Mouse (Mus musculus) liver, postnatal 0 days (tissue): ENCODE measurements around the gene Fut8. TPM values are rescaled to one million over a fixed set of nuclear protein-coding genes. Genes with fewer than 3 reads are reported as not detected.
"Not testable (repeated sequence)": the region's sequence is repeated elsewhere in the genome, so short reads cannot be mapped to it uniquely, and the experiment has no call there.

ENCODE experiments used
- ATAC-seq: fragments of 200-750 bp; cut with Nextera tagmentation; 2 replicates; pipeline ENCODE4 v1.8.0; 2017; ENCODE audit warnings: mild to moderate bottlenecking, moderate library complexity
- DNase-seq: peaks from one replicate; pipeline ENCODE4 v3.0.0-alpha.2; 2016
- H3K27ac ChIP-seq: fragments of 300-500 bp; sonication (generic); 2 replicates; pipeline ENCODE4 v1.5.1; 2014; ENCODE audit warnings: antibody characterized with exemption, moderate library complexity, mild to moderate bottlenecking, low read depth
- H3K27me3 ChIP-seq: fragments of 300-500 bp; sonication (generic); 2 replicates; pipeline ENCODE4 v1.6.1; 2014; ENCODE audit warnings: low read length, control low read depth, mixed read lengths; ENCODE audit not compliant: insufficient read depth
- H3K36me3 ChIP-seq: fragments of 300-500 bp; sonication (generic); replicated peaks from 2 replicates; pipeline ENCODE4 v1.6.1; 2014; ENCODE audit warnings: mild to moderate bottlenecking, control low read depth, low read length, moderate library complexity, mixed read lengths; ENCODE audit not compliant: insufficient read depth
- H3K4me1 ChIP-seq: fragments of 300-500 bp; sonication (generic); 2 replicates; pipeline ENCODE4 v1.6.1; 2014; ENCODE audit warnings: antibody characterized with exemption, mild to moderate bottlenecking, control low read depth; ENCODE audit not compliant: insufficient read depth
- H3K4me2 ChIP-seq: fragments of 300-500 bp; sonication (generic); 2 replicates; pipeline ENCODE4 v1.6.1; 2014; ENCODE audit warnings: low read depth, mild to moderate bottlenecking, low read length, moderate library complexity, mixed read lengths
- H3K4me3 ChIP-seq: fragments of 300-500 bp; sonication (generic); 2 replicates; pipeline ENCODE4 v1.5.1; 2014; ENCODE audit warnings: low read depth, low read length
- H3K9ac ChIP-seq: fragments of 300-500 bp; sonication (generic); replicated peaks from 2 replicates; pipeline ENCODE4 v1.6.1; 2014; ENCODE audit warnings: mild to moderate bottlenecking, moderate library complexity
- H3K9me3 ChIP-seq: fragments of 300-500 bp; sonication (generic); 2 replicates; pipeline ENCODE4 v1.6.1; 2016; ENCODE audit warnings: mild to moderate bottlenecking, control low read depth, low read length, mixed read lengths
- CTCF ChIP-seq: sonication (generic); IDR thresholded peaks from 2 replicates; pipeline ENCODE4 v1.5.1; 2016; ENCODE audit warnings: antibody characterized with exemption, low read depth
- EP300 ChIP-seq: IDR thresholded peaks from 2 replicates; pipeline ENCODE4 v1.6.1; 2016; ENCODE audit warnings: antibody characterized with exemption, low read depth, mild to moderate bottlenecking
- WGBS: fragments of 180-500 bp; shearing (Covaris S2); extraction: QIAGEN DNeasy Blood & Tissue Kit; methylation state at CpG from one replicate; pipeline ENCODE4 v1.1.7; 2014; ENCODE audit not compliant: insufficient replicate concordance; 5-methylcytosine and 5-hydroxymethylcytosine counted together
- polyA plus RNA-seq: library from polyadenylated mRNA; unstranded; fragments of >200 nt; fragmentation: Nextera tagmentation; extraction: Ambion mirVana; gene quantifications from 2 replicates; pipeline ENCODE4 v1.2.1, GENCODE M21; 2015

Gene Fut8
- polyA plus RNA-seq, 1 experiment from 2014 or later = 8.6 TPM

- H3K4me2 ChIP-seq = no peak overlapping the region
- no peak overlapping the region for H3K4me3 ChIP-seq
- H3K9ac ChIP-seq = no peak overlapping the region
- H3K4me1 ChIP-seq = no peaks in the 10 kb centered on the region
- no peak for DNase-seq
- no peaks in the 10 kb centered on the region for H3K36me3 ChIP-seq
- H3K9me3 ChIP-seq = no peaks in the 10 kb centered on the region
- TF ChIP-seq CTCF = peak; percentile 49
- TF ChIP-seq EP300 = no peak
- ATAC-seq = no peak
- no peaks in the 10 kb centered on the region for H3K27me3 ChIP-seq
- no peak overlapping the region for H3K27ac ChIP-seq
Observed at GRCm38 (mm10) chr12:77262650-77263049, 24.7 kb downstream of the Fut8 start.

- no peak for ATAC-seq
- DNase-seq = no peak
- no peaks in the 10 kb centered on the region for H3K4me1 ChIP-seq
- TF ChIP-seq CTCF = no peak
- TF ChIP-seq EP300 = no peak
- no peak overlapping the region for H3K4me3 ChIP-seq
- 75% methylated on average over 2 of the region's 2 CpGs for WGBS
- no peaks in the 10 kb centered on the region for H3K36me3 ChIP-seq
- H3K4me2 ChIP-seq = no peak overlapping the region
- H3K9me3 ChIP-seq = no peaks in the 10 kb centered on the region
- no peaks in the 10 kb centered on the region for H3K27me3 ChIP-seq
- no peak overlapping the region for H3K27ac ChIP-seq
- no peak overlapping the region for H3K9ac ChIP-seq
Observed at GRCm38 (mm10) chr12:77263816-77264215, 25.9 kb downstream of the Fut8 start.

- WGBS = 53% methylated on average over 3 of the region's 3 CpGs
- DNase-seq = no peak
- TF ChIP-seq CTCF = no peak
- TF ChIP-seq EP300 = no peak
Observed at GRCm38 (mm10) chr12:77270694-77271093, 32.8 kb downstream of the Fut8 start.

GRCm38 (mm10) chr12:77288507-77288906 is 50.6 kb downstream of the Fut8 start:
- WGBS = 67% methylated on average over 2 of the region's 2 CpGs
- H3K4me1 ChIP-seq = no peaks in the 10 kb centered on the region
- H3K4me3 ChIP-seq = no peak overlapping the region

More at GRCm38 (mm10) chr12:77270694-77271093, 32.8 kb downstream of the Fut8 start:
- H3K27ac ChIP-seq = no peak overlapping the region
- no peaks in the 10 kb centered on the region for H3K27me3 ChIP-seq
- ATAC-seq = no peak
- no peak overlapping the region for H3K9ac ChIP-seq
- H3K4me2 ChIP-seq = no peak overlapping the region
- H3K9me3 ChIP-seq = no peaks in the 10 kb centered on the region
- no peaks in the 10 kb centered on the region for H3K36me3 ChIP-seq
- no peaks in the 10 kb centered on the region for H3K4me1 ChIP-seq
- H3K4me3 ChIP-seq = no peak overlapping the region

GRCm38 (mm10) chr12:77291017-77291416 is 53.1 kb downstream of the Fut8 start:
- H3K4me2 ChIP-seq = no peak overlapping the region
- no peaks in the 10 kb centered on the region for H3K27me3 ChIP-seq
- TF ChIP-seq EP300 = no peak
- no peak for TF ChIP-seq CTCF
- no peak overlapping the region for H3K9ac ChIP-seq
- no peak for ATAC-seq
- no peaks in the 10 kb centered on the region for H3K9me3 ChIP-seq
- H3K36me3 ChIP-seq = no peaks in the 10 kb centered on the region
- no peak overlapping the region for H3K27ac ChIP-seq
- DNase-seq = no peak
- 78% methylated on average over 4 of the region's 4 CpGs for WGBS
- no peaks in the 10 kb centered on the region for H3K4me1 ChIP-seq
- H3K4me3 ChIP-seq = no peak overlapping the region

More at GRCm38 (mm10) chr12:77288507-77288906, 50.6 kb downstream of the Fut8 start:
- DNase-seq = no peak
- TF ChIP-seq CTCF (no peak), EP300 (no peak)
- no peak for ATAC-seq
- Histone ChIP-seq H3K9ac (no peak overlapping the region), H3K4me2 (no peak overlapping the region), H3K27ac (no peak overlapping the region), H3K27me3 (no peaks in the 10 kb centered on the region), H3K9me3 (no peaks in the 10 kb centered on the region), H3K36me3 (no peaks in the 10 kb centered on the region)

GRCm38 (mm10) chr12:77291864-77292263 is 53.9 kb downstream of the Fut8 start:
- not testable (repeated sequence) for H3K4me2 ChIP-seq, H3K9ac ChIP-seq, H3K9me3 ChIP-seq, H3K27me3 ChIP-seq, H3K4me3 ChIP-seq, H3K27ac ChIP-seq, H3K4me1 ChIP-seq, DNase-seq, ATAC-seq, H3K36me3 ChIP-seq
- WGBS = 58% methylated on average over 2 of the region's 2 CpGs
